11 mouse cellular contexts compared by ENCODE assay signal in the genomic region with DNA sequence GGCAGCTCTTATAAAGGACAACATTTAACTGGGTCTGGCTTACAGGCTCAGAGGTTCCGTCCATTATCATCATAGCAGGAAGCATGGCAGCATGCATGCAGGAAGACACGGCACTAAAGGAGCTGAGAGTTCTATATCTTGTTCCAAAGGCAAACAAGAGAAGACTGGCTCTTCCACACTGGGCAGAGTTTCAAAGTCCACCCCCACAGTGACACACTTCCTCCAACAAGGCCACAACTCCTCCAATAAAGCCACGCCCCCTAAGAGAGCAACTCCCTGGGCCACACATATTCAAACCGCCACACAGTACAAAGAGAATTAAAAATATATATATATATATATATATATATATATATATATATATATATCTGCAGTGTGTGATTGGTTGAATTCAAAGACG.
DNase-seq lines count a peak whose midpoint lies in the region; ATAC-seq and TF ChIP-seq lines count a peak whose summit lies in the region.
"Had no signal": no experiment of that assay in that cellular context is flagged by ENCODE, and none has a peak within 500 bp of the region (broad histone marks: within the 10 kb centered on the region; RNA-seq: fewer than 3 reads in every experiment).

No protein-coding gene starts in this region.

- no peak overlapping the region for H3K4me2 ChIP-seq in hindbrain, embryonic 14.5 days (replicated peaks)
- H3K4me2 ChIP-seq in neural tube, embryonic 15.5 days = no peak overlapping the region
- H3K4me2 ChIP-seq: embryonic facial prominence, embryonic 13.5 days; limb, embryonic 12.5 days; neural tube, embryonic 12.5 days had no signal

- no peaks in the 10 kb centered on the region for H3K27me3 ChIP-seq in hindbrain, embryonic 14.5 days (ENCODE audit: control insufficient read depth, insufficient read depth, low read length)
- no peaks in the 10 kb centered on the region for H3K27me3 ChIP-seq in neural tube, embryonic 15.5 days (replicated peaks)
- H3K27me3 ChIP-seq: embryonic facial prominence, embryonic 13.5 days; limb, embryonic 12.5 days; neural tube, embryonic 12.5 days had no signal

- ATAC-seq in hindbrain, embryonic 14.5 days (ENCODE audit: low FRiP score) = no peak
- no peak for ATAC-seq in erythroid progenitor cell, adult 5-6 weeks (replicated peaks; ENCODE audit: low FRiP score, poor library complexity, severe bottlenecking)
- ATAC-seq in neural tube, embryonic 15.5 days (ENCODE audit: low FRiP score) = no peak

- WGBS in lung, adult 2 months = 60% methylated on average over 5 of the region's 5 CpGs
- 98% methylated on average over 5 of the region's 5 CpGs for WGBS in hindbrain, embryonic 14.5 days
- 96% methylated on average over 5 of the region's 5 CpGs for WGBS in neural tube, embryonic 15.5 days

- DNase-seq in lung, adult 18-20 months = peak; percentile 29 to 48
- DNase-seq in lung, adult 2 months = no peak
- DNase-seq in gonadal fat pad, adult 2 months (ENCODE audit: low read depth) = peak; percentile 31
- DNase-seq in kidney, postnatal 36 days = peak; percentile 54 to 62
- no peak for DNase-seq in hindbrain, embryonic 14.5 days (ENCODE audit: low spot score)
- DNase-seq: cerebellum, adult 11-12 months had no signal

- no peak for TF ChIP-seq POLR2A in lung, adult 2 months (IDR thresholded peaks at IDR 0.05; ENCODE audit: borderline replicate concordance, extremely low read depth, low read depth, low read length)

- H3K9ac ChIP-seq in hindbrain, embryonic 14.5 days = no peak overlapping the region
- no peak overlapping the region for H3K9ac ChIP-seq in neural tube, embryonic 15.5 days (replicated peaks)
- H3K9ac ChIP-seq: embryonic facial prominence, embryonic 13.5 days; limb, embryonic 12.5 days; neural tube, embryonic 12.5 days had no signal

- H3K36me3 ChIP-seq in hindbrain, embryonic 14.5 days (replicated peaks; ENCODE audit: control insufficient read depth, insufficient read depth) = no peaks in the 10 kb centered on the region
- H3K36me3 ChIP-seq in neural tube, embryonic 15.5 days = no peaks in the 10 kb centered on the region
- H3K36me3 ChIP-seq: embryonic facial prominence, embryonic 13.5 days; limb, embryonic 12.5 days had no signal

- H3K27ac ChIP-seq in hindbrain, embryonic 14.5 days = no peak overlapping the region
- H3K27ac ChIP-seq in neural tube, embryonic 15.5 days (replicated peaks) = no peak overlapping the region
- H3K27ac ChIP-seq: embryonic facial prominence, embryonic 13.5 days; limb, embryonic 12.5 days; neural tube, embryonic 12.5 days had no signal

- H3K4me1 ChIP-seq in lung, adult 2 months (ENCODE audit: control insufficient read depth, insufficient read depth, low read length) = no peaks in the 10 kb centered on the region
- H3K4me1 ChIP-seq in hindbrain, embryonic 14.5 days (replicated peaks; ENCODE audit: control insufficient read depth, insufficient read depth, low read length) = peaks cover 9% of the 10 kb centered on the region; the same call in 1 of the 2 replicates
- peaks cover 3% of the 10 kb centered on the region for H3K4me1 ChIP-seq in neural tube, embryonic 15.5 days

- H3K9me3 ChIP-seq in hindbrain, embryonic 14.5 days (ENCODE audit: control insufficient read depth, low read length) = 0 out of 2 replicates have a peak, but pooled peaks cover 7% of the 10 kb centered on the region
- H3K9me3 ChIP-seq in neural tube, embryonic 15.5 days (replicated peaks) = no peaks in the 10 kb centered on the region

- H3K4me3 ChIP-seq in lung, adult 2 months (replicated peaks; ENCODE audit: extremely low read depth, low read depth, low read length) = no peak overlapping the region
- H3K4me3 ChIP-seq in hindbrain, embryonic 14.5 days (replicated peaks; ENCODE audit: low read length) = no peak overlapping the region
- no peak overlapping the region for H3K4me3 ChIP-seq in neural tube, embryonic 15.5 days (replicated peaks)
- H3K4me3 ChIP-seq: embryonic facial prominence, embryonic 13.5 days; limb, embryonic 12.5 days; neural tube, embryonic 12.5 days had no signal

- no peak for TF ChIP-seq CTCF in lung, adult 2 months (IDR thresholded peaks at IDR 0.05; ENCODE audit: insufficient read depth, low read length)

Comparison
In these comparisons a context has a peak if more than half of its experiments do, and no peak if none do; other contexts are left out.
1. DNase-seq: peak in lung, adult 18-20 months (2 of 2), gonadal fat pad, adult 2 months (single experiment) and kidney, postnatal 36 days (2 of 2); none in lung, adult 2 months (single experiment) and hindbrain, embryonic 14.5 days (single experiment).